Mouse (Mus musculus): Measurements from ENCODE around the gene Sympk. TPM values are rescaled to one million over a fixed set of nuclear protein-coding genes. Genes with fewer than 3 reads are reported as not detected.

Gene Sympk
- polyA plus RNA-seq, 1 experiment from 2014 or later = 18.7 TPM

GRCm38 (mm10) chr7:19004631-19005079 lies 19.5 kb upstream of the Sympk start:
- H3K4me3 ChIP-seq (replicated peaks; ENCODE audit: low read length) = peak overlapping the region; percentile 77
- H3K9me3 ChIP-seq (ENCODE audit: control insufficient read depth, low read length) = no peaks in the 10 kb centered on the region
- peak overlapping the region; percentile 88 for H3K27ac ChIP-seq
- 5% methylated on average over 34 of the region's 34 CpGs for WGBS
- H3K36me3 ChIP-seq (replicated peaks; ENCODE audit: control insufficient read depth, insufficient read depth) = peaks cover 44% of the 10 kb centered on the region
- peaks cover 23% of the 10 kb centered on the region for H3K4me1 ChIP-seq (replicated peaks; ENCODE audit: control insufficient read depth, insufficient read depth, low read length)
- H3K27me3 ChIP-seq (ENCODE audit: control insufficient read depth, insufficient read depth, low read length) = no peaks in the 10 kb centered on the region
- peak overlapping the region; percentile 87 for H3K9ac ChIP-seq
- peak overlapping the region; percentile 92 for H3K4me2 ChIP-seq (replicated peaks)
- peak; percentile 1; the same call in 1 of the 2 replicates for ATAC-seq (ENCODE audit: low FRiP score)
- DNase-seq (ENCODE audit: low spot score) = no peak

DNA sequence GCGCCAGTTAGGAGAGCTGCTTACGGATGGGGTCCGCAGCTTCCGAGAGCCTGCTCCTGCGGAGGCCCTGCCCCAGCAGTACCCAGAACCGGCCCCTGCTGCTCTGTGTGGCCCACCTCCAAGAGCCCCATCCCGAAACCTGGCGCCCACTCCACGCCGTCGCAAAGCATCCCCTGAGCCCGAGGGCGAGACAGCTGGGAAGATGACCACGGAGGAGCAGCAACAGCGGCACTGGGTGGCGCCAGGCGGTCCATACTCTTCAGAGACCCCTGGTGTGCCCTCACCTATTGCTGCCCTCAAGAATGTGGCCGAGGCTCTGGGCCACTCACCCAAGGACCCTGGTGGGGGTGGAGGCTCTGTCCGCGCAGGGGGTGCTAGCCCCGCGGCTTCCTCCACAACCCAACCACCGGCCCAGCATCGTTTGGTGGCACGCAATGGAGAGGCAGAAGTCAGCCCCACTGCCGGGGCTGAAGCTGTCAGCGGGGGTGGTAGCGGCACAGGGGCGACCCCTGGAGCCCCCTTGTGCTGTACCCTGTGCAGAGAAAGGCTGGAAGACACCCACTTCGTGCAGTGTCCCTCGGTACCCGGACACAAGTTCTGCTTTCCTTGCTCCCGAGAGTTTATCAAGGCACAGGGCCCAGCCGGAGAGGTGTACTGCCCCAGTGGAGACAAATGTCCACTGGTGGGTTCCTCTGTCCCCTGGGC lies 18.6 kb upstream of the Sympk start:
- WGBS = 80% methylated on average over 34 of the region's 34 CpGs
- peak overlapping the region; percentile 92 for H3K4me2 ChIP-seq (replicated peaks)
- H3K9me3 ChIP-seq (ENCODE audit: control insufficient read depth, low read length) = no peaks in the 10 kb centered on the region
- H3K9ac ChIP-seq = 0 out of 2 replicates have a peak overlapping the region, but pooled peaks have one; percentile 87
- DNase-seq (ENCODE audit: low spot score) = no peak
- peaks cover 23% of the 10 kb centered on the region for H3K4me1 ChIP-seq (replicated peaks; ENCODE audit: control insufficient read depth, insufficient read depth, low read length)
- peak overlapping the region; percentile 77 for H3K4me3 ChIP-seq (replicated peaks; ENCODE audit: low read length)
- ATAC-seq (ENCODE audit: low FRiP score) = no peak
- no peaks in the 10 kb centered on the region for H3K27me3 ChIP-seq (ENCODE audit: control insufficient read depth, insufficient read depth, low read length)
- no peak overlapping the region for H3K27ac ChIP-seq
- peaks cover 39% of the 10 kb centered on the region for H3K36me3 ChIP-seq (replicated peaks; ENCODE audit: control insufficient read depth, insufficient read depth)

DNA sequence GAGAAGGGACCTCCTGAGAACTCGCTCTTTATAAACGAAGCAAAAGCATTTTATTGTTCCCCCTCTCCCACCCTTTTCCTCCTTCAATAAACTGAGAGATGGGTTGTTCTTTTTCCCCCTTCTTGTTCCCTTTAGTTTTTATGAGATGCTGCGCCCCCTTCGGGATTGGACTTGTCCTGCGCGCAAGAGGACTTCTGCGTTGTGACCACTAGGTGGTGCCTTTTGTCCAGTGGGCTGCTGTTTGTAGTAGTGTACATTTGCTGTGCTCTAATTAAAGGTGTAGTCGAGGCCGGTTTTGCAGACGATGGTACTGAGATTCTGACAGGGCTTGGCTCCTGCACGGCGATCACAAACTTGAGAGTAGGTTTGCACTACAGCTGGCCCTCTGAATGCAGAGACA lies 17.7 kb upstream of the Sympk start:
- Histone ChIP-seq H3K9ac (no peak overlapping the region), H3K4me3 (replicated peaks; ENCODE audit: low read length) (no peak overlapping the region)
- WGBS = 8% methylated on average over 12 of the region's 12 CpGs

DNA sequence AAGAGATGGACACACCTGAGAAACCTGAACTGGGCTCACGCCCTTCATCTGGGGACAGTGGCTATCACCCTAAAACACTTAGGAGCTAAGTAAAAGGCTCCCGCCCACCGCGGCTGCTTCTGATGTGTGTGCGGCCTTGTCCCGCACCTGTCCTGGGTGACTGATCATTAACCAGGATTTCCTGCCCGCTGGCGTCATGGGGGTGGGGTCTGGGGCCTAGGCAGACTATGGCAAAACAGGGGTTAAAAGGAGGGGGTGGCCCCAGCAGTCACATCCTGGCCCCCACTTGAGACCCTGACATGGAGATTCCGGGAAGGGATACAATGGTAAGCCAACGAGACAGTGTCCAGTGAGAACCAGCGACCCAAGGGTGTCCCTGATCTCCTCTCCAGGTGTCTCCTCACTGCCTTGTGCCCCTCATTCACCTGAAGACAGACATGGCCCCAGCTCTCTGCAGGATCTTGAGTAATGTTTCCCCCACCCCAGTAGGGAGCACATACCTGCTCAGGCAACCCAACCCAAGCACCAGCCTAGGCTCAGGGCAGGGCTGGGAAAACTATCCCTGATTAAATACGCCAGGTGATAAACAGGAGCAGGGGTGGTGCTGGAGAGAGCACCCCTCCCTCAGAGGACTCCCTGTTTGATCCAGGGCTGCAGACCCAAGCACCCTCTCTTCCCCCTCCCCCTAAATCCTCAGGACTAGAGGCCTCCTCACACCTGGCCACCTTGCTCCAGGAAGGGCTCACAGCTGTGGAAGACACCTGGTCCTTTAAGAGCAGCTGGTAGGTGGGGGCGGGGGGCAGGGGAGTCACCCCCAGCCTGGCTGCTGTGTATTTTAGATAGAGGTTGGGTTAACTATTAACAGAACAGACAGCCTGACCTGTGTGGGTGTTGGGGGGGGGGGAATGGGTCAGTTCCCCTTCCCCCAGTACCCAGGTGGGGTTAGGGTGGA lies 16.9 kb upstream of the Sympk start:
- 74% methylated on average over 13 of the region's 13 CpGs for WGBS
- Histone ChIP-seq H3K4me3 (replicated peaks; ENCODE audit: low read length) (no peak overlapping the region), H3K4me2 (replicated peaks) (no peak overlapping the region), H3K4me1 (replicated peaks; ENCODE audit: control insufficient read depth, insufficient read depth, low read length) (peaks cover 28% of the 10 kb centered on the region), H3K9ac (0 out of 2 replicates have a peak overlapping the region, but pooled peaks have one; percentile 22), H3K27ac (no peak overlapping the region), H3K36me3 (replicated peaks; ENCODE audit: control insufficient read depth, insufficient read depth) (peaks cover 33% of the 10 kb centered on the region), H3K27me3 (ENCODE audit: control insufficient read depth, insufficient read depth, low read length) (no peaks in the 10 kb centered on the region), H3K9me3 (ENCODE audit: control insufficient read depth, low read length) (no peaks in the 10 kb centered on the region)
- ATAC-seq (ENCODE audit: low FRiP score) (no peak), DNase-seq (ENCODE audit: low spot score) (no peak)

More for the DNA sequence above, 17.7 kb upstream of the Sympk start:
- Histone ChIP-seq H3K9me3 (ENCODE audit: control insufficient read depth, low read length) (no peaks in the 10 kb centered on the region), H3K4me1 (replicated peaks; ENCODE audit: control insufficient read depth, insufficient read depth, low read length) (peaks cover 23% of the 10 kb centered on the region), H3K27ac (no peak overlapping the region), H3K27me3 (ENCODE audit: control insufficient read depth, insufficient read depth, low read length) (no peaks in the 10 kb centered on the region), H3K4me2 (replicated peaks) (peak overlapping the region; percentile 92; the same call in 1 of the 2 replicates), H3K36me3 (replicated peaks; ENCODE audit: control insufficient read depth, insufficient read depth) (peaks cover 33% of the 10 kb centered on the region)
- DNase-seq (ENCODE audit: low spot score) = peak; percentile 87
- no peak for ATAC-seq (ENCODE audit: low FRiP score)

DNA sequence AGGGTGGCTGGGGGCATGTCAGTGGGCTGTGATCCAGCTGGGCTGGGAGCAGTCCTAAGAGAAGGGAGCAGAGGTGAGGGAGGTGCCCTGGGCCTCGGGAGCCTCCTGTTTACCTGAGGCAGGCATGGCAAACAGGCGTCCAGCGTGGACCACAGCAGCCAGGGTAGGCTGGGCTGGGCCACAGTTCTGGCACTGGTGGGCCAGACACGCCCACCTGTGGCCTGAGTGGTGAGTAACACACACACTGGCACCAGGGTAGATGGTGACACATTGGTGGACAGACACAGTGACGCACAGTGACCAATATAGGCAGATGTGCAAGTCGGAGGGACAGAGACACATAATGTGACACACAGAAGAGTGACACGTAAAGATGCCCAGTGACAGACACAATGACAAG lies 13.6 kb upstream of the Sympk start:
- ATAC-seq (ENCODE audit: low FRiP score) (no peak), DNase-seq (ENCODE audit: low spot score) (no peak)
- no peak overlapping the region for H3K27ac ChIP-seq
- no peak overlapping the region for H3K4me3 ChIP-seq (replicated peaks; ENCODE audit: low read length)
- WGBS = 81% methylated on average over 7 of the region's 7 CpGs
- H3K27me3 ChIP-seq (ENCODE audit: control insufficient read depth, insufficient read depth, low read length) = no peaks in the 10 kb centered on the region
- no peak overlapping the region for H3K9ac ChIP-seq
- H3K4me1 ChIP-seq (replicated peaks; ENCODE audit: control insufficient read depth, insufficient read depth, low read length) = peaks cover 19% of the 10 kb centered on the region
- H3K9me3 ChIP-seq (ENCODE audit: control insufficient read depth, low read length) = no peaks in the 10 kb centered on the region
- H3K36me3 ChIP-seq (replicated peaks; ENCODE audit: control insufficient read depth, insufficient read depth) = peaks cover 28% of the 10 kb centered on the region
- H3K4me2 ChIP-seq (replicated peaks) = no peak overlapping the region

DNA sequence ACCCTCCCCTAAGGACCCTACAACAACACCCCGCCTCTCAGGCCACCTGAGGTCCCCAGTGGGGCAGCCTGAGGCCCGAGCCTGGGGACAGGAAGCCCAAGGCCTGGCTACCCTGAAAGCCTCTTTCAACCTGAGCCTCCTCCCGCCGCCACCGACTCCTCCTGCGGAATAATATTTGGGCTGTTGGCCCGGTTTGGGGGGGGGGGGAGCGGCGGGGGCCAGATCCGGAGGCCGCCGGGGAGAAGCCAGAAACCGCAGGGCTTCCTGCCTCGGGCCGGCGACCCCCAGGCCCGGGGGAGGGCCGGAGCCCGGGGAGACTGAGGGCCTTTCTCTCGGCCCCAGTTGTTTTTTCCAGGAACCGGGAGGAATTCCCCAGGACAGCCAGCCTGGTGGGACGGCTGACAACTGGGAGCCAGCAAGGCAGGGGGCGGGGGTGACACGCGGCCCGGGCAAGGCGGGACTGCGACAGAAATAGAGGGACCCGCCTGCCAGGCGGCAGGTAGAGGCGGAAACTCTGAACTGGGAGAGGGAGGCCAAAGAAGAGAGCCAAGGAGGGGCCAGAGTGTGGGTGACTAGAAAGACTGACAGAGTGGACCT lies 12.1 kb upstream of the Sympk start:
- Histone ChIP-seq H3K36me3 (replicated peaks; ENCODE audit: control insufficient read depth, insufficient read depth) (peaks cover 15% of the 10 kb centered on the region), H3K27me3 (ENCODE audit: control insufficient read depth, insufficient read depth, low read length) (no peaks in the 10 kb centered on the region), H3K9me3 (ENCODE audit: control insufficient read depth, low read length) (no peaks in the 10 kb centered on the region), H3K4me1 (replicated peaks; ENCODE audit: control insufficient read depth, insufficient read depth, low read length) (0 out of 2 replicates have a peak, but pooled peaks cover 7% of the 10 kb centered on the region), H3K4me3 (replicated peaks; ENCODE audit: low read length) (peak overlapping the region; percentile 2; the same call in 1 of the 2 replicates), H3K4me2 (replicated peaks) (peak overlapping the region; percentile 53), H3K9ac (peak overlapping the region; percentile 60), H3K27ac (no peak overlapping the region)
- ATAC-seq (ENCODE audit: low FRiP score) = no peak
- 3% methylated on average over 28 of the region's 31 CpGs for WGBS
- DNase-seq (ENCODE audit: low spot score) = no peak

- DNase-seq (ENCODE audit: low spot score) = no peak
- Histone ChIP-seq H3K9me3 (ENCODE audit: control insufficient read depth, low read length) (no peaks in the 10 kb centered on the region), H3K36me3 (replicated peaks; ENCODE audit: control insufficient read depth, insufficient read depth) (peaks cover 7% of the 10 kb centered on the region; the same call in 1 of the 2 replicates), H3K27me3 (ENCODE audit: control insufficient read depth, insufficient read depth, low read length) (no peaks in the 10 kb centered on the region), H3K9ac (no peak overlapping the region), H3K27ac (no peak overlapping the region), H3K4me1 (replicated peaks; ENCODE audit: control insufficient read depth, insufficient read depth, low read length) (0 out of 2 replicates have a peak, but pooled peaks cover 7% of the 10 kb centered on the region), H3K4me3 (replicated peaks; ENCODE audit: low read length) (no peak overlapping the region), H3K4me2 (replicated peaks) (no peak overlapping the region)
- ATAC-seq (ENCODE audit: low FRiP score) = no peak
- WGBS = 63% methylated on average over 2 of the region's 2 CpGs
Observed at GRCm38 (mm10) chr7:19012882-19013281, 11.3 kb upstream of the Sympk start.

GRCm38 (mm10) chr7:19014452-19014851 lies 9.7 kb upstream of the Sympk start:
- Histone ChIP-seq H3K9ac (no peak overlapping the region), H3K27me3 (ENCODE audit: control insufficient read depth, insufficient read depth, low read length) (no peaks in the 10 kb centered on the region), H3K4me3 (replicated peaks; ENCODE audit: low read length) (no peak overlapping the region), H3K27ac (no peak overlapping the region), H3K9me3 (ENCODE audit: control insufficient read depth, low read length) (no peaks in the 10 kb centered on the region), H3K4me2 (replicated peaks) (no peak overlapping the region), H3K4me1 (replicated peaks; ENCODE audit: control insufficient read depth, insufficient read depth, low read length) (0 out of 2 replicates have a peak, but pooled peaks cover 7% of the 10 kb centered on the region), H3K36me3 (replicated peaks; ENCODE audit: control insufficient read depth, insufficient read depth) (no peaks in the 10 kb centered on the region)
- ATAC-seq (ENCODE audit: low FRiP score) (no peak), DNase-seq (ENCODE audit: low spot score) (no peak)
- WGBS = 62% methylated on average over 15 of the region's 15 CpGs

DNA sequence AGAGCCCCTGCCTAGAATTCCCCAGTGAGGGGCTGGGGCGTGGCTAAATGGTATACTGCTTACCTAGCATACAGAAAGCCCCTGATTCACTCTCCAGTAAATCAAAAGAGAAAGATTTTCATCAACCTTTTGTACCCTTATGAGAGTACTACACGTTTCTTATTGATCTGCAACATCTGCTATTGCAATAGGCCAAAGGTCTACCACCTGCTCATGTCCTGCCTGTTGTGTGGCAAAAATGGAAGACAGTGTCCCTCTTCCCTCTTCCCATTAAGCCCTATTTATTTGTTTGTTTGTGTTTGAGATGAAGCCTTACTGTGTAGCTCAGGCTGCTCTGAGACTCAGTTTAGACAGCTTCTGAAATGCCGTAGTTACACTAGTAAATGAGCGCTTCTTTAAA lies 8.1 kb upstream of the Sympk start:
- H3K4me1 ChIP-seq (replicated peaks; ENCODE audit: control insufficient read depth, insufficient read depth, low read length) = 0 out of 2 replicates have a peak, but pooled peaks cover 7% of the 10 kb centered on the region
- DNase-seq (ENCODE audit: low spot score) = no peak
- no peaks in the 10 kb centered on the region for H3K9me3 ChIP-seq (ENCODE audit: control insufficient read depth, low read length)
- no peak overlapping the region for H3K4me2 ChIP-seq (replicated peaks)
- no peak for ATAC-seq (ENCODE audit: low FRiP score)
- 87% methylated on average over 4 of the region's 4 CpGs for WGBS
- H3K9ac ChIP-seq = no peak overlapping the region
- H3K27me3 ChIP-seq (ENCODE audit: control insufficient read depth, insufficient read depth, low read length) = peaks cover 4% of the 10 kb centered on the region
- no peak overlapping the region for H3K27ac ChIP-seq
- no peak overlapping the region for H3K4me3 ChIP-seq (replicated peaks; ENCODE audit: low read length)
- no peaks in the 10 kb centered on the region for H3K36me3 ChIP-seq (replicated peaks; ENCODE audit: control insufficient read depth, insufficient read depth)
